Mouse (Mus musculus): ENCODE measurements around the gene Vmn2r61. TPM values are rescaled to one million over a fixed set of nuclear protein-coding genes. Genes with fewer than 3 reads are reported as not detected.

Vmn2r61 gene
- polyA plus RNA-seq (2012; rRNA removed): not detected in 2 replicates

DNA sequence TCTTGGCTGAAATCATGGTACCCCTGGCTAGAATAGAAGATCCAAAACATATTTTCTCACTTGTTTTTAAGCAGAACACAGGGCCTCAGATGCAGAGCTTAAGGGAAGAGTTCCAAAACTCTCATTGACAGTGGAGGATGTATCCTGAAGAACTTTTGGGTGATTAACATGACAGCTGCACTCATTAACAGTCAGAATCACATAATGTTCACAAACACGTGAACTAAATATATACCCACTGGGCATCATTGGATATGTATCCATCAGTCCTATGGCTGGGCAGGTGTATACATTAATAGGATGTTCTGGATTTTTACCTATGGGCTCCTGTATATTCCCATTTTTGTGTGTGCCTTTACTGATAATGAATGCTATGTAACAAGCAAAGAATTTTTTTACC lies at the start of gene Vmn2r61:
Gene Vmn2r61 (plus strand): TSS at position 301 of the 400 bp plus-strand sequence.

Other genes starting within 250 kb of the Vmn2r61 start
- not detected in 2 replicates for gene Vmn2r59, start 201.0 kb upstream of the Vmn2r61 start, polyA plus RNA-seq (2012; rRNA removed)
- gene Vmn2r60, start 152.3 kb upstream of the Vmn2r61 start, polyA plus RNA-seq (2012; rRNA removed): not detected in 2 replicates
- gene 4933421I07Rik, start 188.1 kb downstream of the Vmn2r61 start, polyA plus RNA-seq (2012; rRNA removed): not detected in 2 replicates
- gene Zfp141, start 245.7 kb downstream of the Vmn2r61 start, polyA plus RNA-seq (2012; rRNA removed): 0.27 and 0.46 TPM in 2 replicates